Mouse (Mus musculus) gastrocnemius, adult 2 months (tissue): ENCODE measurements around the gene Coa6. TPM values are rescaled to one million over a fixed set of nuclear protein-coding genes. Genes with fewer than 3 reads are reported as not detected.
A peak's percentile ranks its signal among the peaks of the same experiment; 100 is the strongest.

Source experiments
- DNase-seq: peaks from one replicate; pipeline ENCODE4 v3.0.0; 2022
- H3K27ac ChIP-seq: fragments of 200-600 bp; 2 replicates; pipeline ENCODE4 v1.8.1; 2022; ENCODE audit warnings: mild to moderate bottlenecking
- H3K4me3 ChIP-seq: fragments of 200-600 bp; 2 replicates; pipeline ENCODE4 v1.8.1; 2022; ENCODE audit warnings: mild to moderate bottlenecking, moderate library complexity
- CTCF ChIP-seq: fragments of 200-600 bp; IDR thresholded peaks from 2 replicates; pipeline ENCODE4 v1.8.1; 2022; ENCODE audit warnings: antibody characterized with exemption, mild to moderate bottlenecking, moderate library complexity
- intact Hi-C: fragments of 180-260 bp; cut with DNase I; formaldehyde crosslinking; loops from one replicate; pipeline ENCODE4 v1.15.1; 2025
- total RNA-seq, 2 experiments: library from RNA; stranded (reverse); gene quantifications; 2 replicates each; pipeline ENCODE4 v1.2.3; 2021

Coa6 gene
- total RNA-seq, 2 experiments from 2014 or later = 20.4 to 29.0 TPM

- peak overlapping the region; percentile 92 for H3K4me3 ChIP-seq
- intact Hi-C loops = no loop called here
- no peak for TF ChIP-seq CTCF
- peak overlapping the region; percentile 96 for H3K27ac ChIP-seq
- no peak for DNase-seq
Measured at GRCm38 (mm10) chr8:126422920-126423300, 595 bp downstream of the Coa6 start.

GRCm38 (mm10) chr8:126424163-126424562 lies 1.8 kb downstream of the Coa6 start:
- Histone ChIP-seq H3K27ac (no peak overlapping the region), H3K4me3 (no peak overlapping the region)
- intact Hi-C loops = no loop called here
- DNase-seq = no peak
- no peak for TF ChIP-seq CTCF

- H3K27ac ChIP-seq = no peak overlapping the region
- no peak for TF ChIP-seq CTCF
- no peak for DNase-seq
- no peak overlapping the region for H3K4me3 ChIP-seq
- intact Hi-C loops = no loop called here
Measured at GRCm38 (mm10) chr8:126424946-126425345, 2.6 kb downstream of the Coa6 start.

GRCm38 (mm10) chr8:126429635-126430034 lies 7.3 kb downstream of the Coa6 start:
- intact Hi-C loops = no loop called here
- no peak for DNase-seq
- no peak for TF ChIP-seq CTCF
- no peak overlapping the region for H3K27ac ChIP-seq
- no peak overlapping the region for H3K4me3 ChIP-seq

- no peak overlapping the region for H3K27ac ChIP-seq
- DNase-seq = no peak
- no peak for TF ChIP-seq CTCF
- H3K4me3 ChIP-seq = no peak overlapping the region
- intact Hi-C loops = no loop called here
Measured at GRCm38 (mm10) chr8:126433827-126434226, 11.5 kb downstream of the Coa6 start.

- Histone ChIP-seq H3K4me3 (no peak overlapping the region), H3K27ac (no peak overlapping the region)
- TF ChIP-seq CTCF = peak; percentile 39; the same call in 1 of the 2 replicates
- DNase-seq = no peak
- intact Hi-C loops = no loop called here
Measured at GRCm38 (mm10) chr8:126438937-126439336, 16.6 kb downstream of the Coa6 start.

- DNase-seq = no peak
- intact Hi-C loops = no loop called here
- H3K27ac ChIP-seq = no peak overlapping the region
- TF ChIP-seq CTCF = no peak
- H3K4me3 ChIP-seq = no peak overlapping the region
Measured at GRCm38 (mm10) chr8:126451158-126451557, 28.8 kb downstream of the Coa6 start.

GRCm38 (mm10) chr8:126455383-126455782 lies 33.1 kb downstream of the Coa6 start:
- intact Hi-C loops = no loop called here
- no peak for TF ChIP-seq CTCF
- no peak overlapping the region for H3K27ac ChIP-seq

GRCm38 (mm10) chr8:126460274-126460673 lies 38.0 kb downstream of the Coa6 start:
- Histone ChIP-seq H3K27ac (no peak overlapping the region), H3K4me3 (no peak overlapping the region)
- DNase-seq = peak; percentile 76
- intact Hi-C loops = no loop called here
- peak; percentile 71 for TF ChIP-seq CTCF

More at GRCm38 (mm10) chr8:126455383-126455782, 33.1 kb downstream of the Coa6 start:
- no peak overlapping the region for H3K4me3 ChIP-seq
- no peak for DNase-seq

GRCm38 (mm10) chr8:126461735-126462134 lies 39.4 kb downstream of the Coa6 start:
- intact Hi-C loops = no loop called here
- H3K27ac ChIP-seq = no peak overlapping the region
- TF ChIP-seq CTCF = no peak
- no peak for DNase-seq
- no peak overlapping the region for H3K4me3 ChIP-seq

GRCm38 (mm10) chr8:126464071-126464470 lies 41.8 kb downstream of the Coa6 start:
- Histone ChIP-seq H3K4me3 (no peak overlapping the region), H3K27ac (no peak overlapping the region)
- no peak for TF ChIP-seq CTCF
- intact Hi-C loops = no loop called here
- no peak for DNase-seq

GRCm38 (mm10) chr8:126473802-126474298 lies 51.5 kb downstream of the Coa6 start:
- intact Hi-C loops = loop anchor here (10.0 kb wide), 1 partner anchor 671 kb away; no protein-coding TSS in a partner anchor
- Histone ChIP-seq H3K4me3 (peak overlapping the region; percentile 93), H3K27ac (peak overlapping the region; percentile 97)
- no peak for TF ChIP-seq CTCF
- no peak for DNase-seq

- DNase-seq = peak; percentile 95
- TF ChIP-seq CTCF = no peak
- Histone ChIP-seq H3K27ac (peak within 1 kb of the TSS; percentile 97), H3K4me3 (peak within 1 kb of the TSS; percentile 93)
- intact Hi-C loops = loop anchor here (10.0 kb wide), 1 partner anchor 670 kb away; no protein-coding TSS in a partner anchor
Measured at GRCm38 (mm10) chr8:126474299-126475187, 52.2 kb downstream of the Coa6 start, which contains the start of gene Tarbp1. Gene Tarbp1, minus strand, starts transcription at chr8:126475065.

Other genes starting within 250 kb of the Coa6 start
- not detected for gene Slc35f3, start 124.0 kb upstream of the Coa6 start, total RNA-seq
- gene Tarbp1, start 52.5 kb downstream of the Coa6 start, total RNA-seq = 1 to 10 TPM; 4.8 to 7.1 TPM
- gene Irf2bp2, start 171.5 kb downstream of the Coa6 start, total RNA-seq = 10 to 100 TPM; 28.6 to 81.6 TPM